Mouse (Mus musculus): ENCODE data around the gene Ddx28. TPM values are rescaled to one million over a fixed set of nuclear protein-coding genes. Genes with fewer than 3 reads are reported as not detected.

Ddx28 gene
- polyA plus RNA-seq, 1 experiment, result 8.0 TPM

GRCm38 (mm10) chr8:106044151-106044550 lies 32.5 kb upstream of the Ddx28 start:
- Histone ChIP-seq H3K4me3 (ENCODE audit: insufficient read depth, low read depth, low read length) (no peak overlapping the region), H3K36me3 (ENCODE audit: control insufficient read depth, insufficient read depth, low read length) (no peaks in the 10 kb centered on the region), H3K27me3 (replicated peaks; ENCODE audit: control insufficient read depth, insufficient read depth, low read length) (no peaks in the 10 kb centered on the region), H3K27ac (ENCODE audit: insufficient read depth, low read depth, low read length) (no peak overlapping the region), H3K4me1 (ENCODE audit: control insufficient read depth, insufficient read depth, low read length) (no peaks in the 10 kb centered on the region)
- DNase-seq, result no peak
- no peak for TF ChIP-seq POLR2A (IDR thresholded peaks at IDR 0.05; ENCODE audit: low read depth, low read length)
- no peak for TF ChIP-seq CTCF (conservative IDR thresholded peaks at IDR 0.05; ENCODE audit: insufficient read depth, insufficient read length, low read depth, low read length)
- 32% methylated on average over 3 of the region's 3 CpGs for WGBS

GRCm38 (mm10) chr8:106043055-106043454 lies 31.4 kb upstream of the Ddx28 start:
- no peak overlapping the region for H3K4me3 ChIP-seq (ENCODE audit: insufficient read depth, low read depth, low read length)
- DNase-seq, result no peak
- H3K27ac ChIP-seq (ENCODE audit: insufficient read depth, low read depth, low read length), result no peak overlapping the region
- no peaks in the 10 kb centered on the region for H3K36me3 ChIP-seq (ENCODE audit: control insufficient read depth, insufficient read depth, low read length)
- 55% methylated on average over 2 of the region's 2 CpGs for WGBS
- no peak for TF ChIP-seq CTCF (conservative IDR thresholded peaks at IDR 0.05; ENCODE audit: insufficient read depth, insufficient read length, low read depth, low read length)
- TF ChIP-seq POLR2A (IDR thresholded peaks at IDR 0.05; ENCODE audit: low read depth, low read length), result no peak
- no peaks in the 10 kb centered on the region for H3K4me1 ChIP-seq (ENCODE audit: control insufficient read depth, insufficient read depth, low read length)
- no peaks in the 10 kb centered on the region for H3K27me3 ChIP-seq (replicated peaks; ENCODE audit: control insufficient read depth, insufficient read depth, low read length)

GRCm38 (mm10) chr8:106040218-106040617 lies 28.5 kb upstream of the Ddx28 start:
- H3K27me3 ChIP-seq (replicated peaks; ENCODE audit: control insufficient read depth, insufficient read depth, low read length), result no peaks in the 10 kb centered on the region
- TF ChIP-seq CTCF (conservative IDR thresholded peaks at IDR 0.05; ENCODE audit: insufficient read depth, insufficient read length, low read depth, low read length), result no peak
- TF ChIP-seq POLR2A (IDR thresholded peaks at IDR 0.05; ENCODE audit: low read depth, low read length), result no peak
- H3K36me3 ChIP-seq (ENCODE audit: control insufficient read depth, insufficient read depth, low read length), result no peaks in the 10 kb centered on the region
- no peak overlapping the region for H3K4me3 ChIP-seq (ENCODE audit: insufficient read depth, low read depth, low read length)
- no peak overlapping the region for H3K27ac ChIP-seq (ENCODE audit: insufficient read depth, low read depth, low read length)
- 82% methylated on average over 4 of the region's 4 CpGs for WGBS
- DNase-seq, result no peak
- no peaks in the 10 kb centered on the region for H3K4me1 ChIP-seq (ENCODE audit: control insufficient read depth, insufficient read depth, low read length)

- Histone ChIP-seq H3K36me3 (ENCODE audit: control insufficient read depth, insufficient read depth, low read length) (no peaks in the 10 kb centered on the region), H3K27ac (ENCODE audit: insufficient read depth, low read depth, low read length) (no peak overlapping the region), H3K27me3 (replicated peaks; ENCODE audit: control insufficient read depth, insufficient read depth, low read length) (no peaks in the 10 kb centered on the region), H3K4me3 (ENCODE audit: insufficient read depth, low read depth, low read length) (no peak overlapping the region), H3K4me1 (ENCODE audit: control insufficient read depth, insufficient read depth, low read length) (no peaks in the 10 kb centered on the region)
- DNase-seq, result no peak
- 91% methylated on average over 4 of the region's 4 CpGs for WGBS
- TF ChIP-seq CTCF (conservative IDR thresholded peaks at IDR 0.05; ENCODE audit: insufficient read depth, insufficient read length, low read depth, low read length) (no peak), POLR2A (IDR thresholded peaks at IDR 0.05; ENCODE audit: low read depth, low read length) (no peak)
Observed at GRCm38 (mm10) chr8:106039605-106040004, 27.9 kb upstream of the Ddx28 start.

GRCm38 (mm10) chr8:106038721-106039120 lies 27.0 kb upstream of the Ddx28 start:
- H3K4me1 ChIP-seq (ENCODE audit: control insufficient read depth, insufficient read depth, low read length), result no peaks in the 10 kb centered on the region
- no peak overlapping the region for H3K27ac ChIP-seq (ENCODE audit: insufficient read depth, low read depth, low read length)
- no peak for DNase-seq
- no peak for TF ChIP-seq POLR2A (IDR thresholded peaks at IDR 0.05; ENCODE audit: low read depth, low read length)
- TF ChIP-seq CTCF (conservative IDR thresholded peaks at IDR 0.05; ENCODE audit: insufficient read depth, insufficient read length, low read depth, low read length), result no peak
- WGBS, result 94% methylated on average over 10 of the region's 10 CpGs
- no peaks in the 10 kb centered on the region for H3K27me3 ChIP-seq (replicated peaks; ENCODE audit: control insufficient read depth, insufficient read depth, low read length)
- H3K36me3 ChIP-seq (ENCODE audit: control insufficient read depth, insufficient read depth, low read length), result no peaks in the 10 kb centered on the region
- no peak overlapping the region for H3K4me3 ChIP-seq (ENCODE audit: insufficient read depth, low read depth, low read length)

- Histone ChIP-seq H3K27me3 (replicated peaks; ENCODE audit: control insufficient read depth, insufficient read depth, low read length) (no peaks in the 10 kb centered on the region), H3K4me3 (ENCODE audit: insufficient read depth, low read depth, low read length) (no peak overlapping the region), H3K36me3 (ENCODE audit: control insufficient read depth, insufficient read depth, low read length) (no peaks in the 10 kb centered on the region), H3K27ac (ENCODE audit: insufficient read depth, low read depth, low read length) (no peak overlapping the region), H3K4me1 (ENCODE audit: control insufficient read depth, insufficient read depth, low read length) (no peaks in the 10 kb centered on the region)
- TF ChIP-seq CTCF (conservative IDR thresholded peaks at IDR 0.05; ENCODE audit: insufficient read depth, insufficient read length, low read depth, low read length) (peak; percentile 98), POLR2A (IDR thresholded peaks at IDR 0.05; ENCODE audit: low read depth, low read length) (no peak)
- peak; percentile 84 for DNase-seq
Observed at GRCm38 (mm10) chr8:106022483-106022882, 10.8 kb upstream of the Ddx28 start.

- WGBS, result 91% methylated on average over 3 of the region's 3 CpGs
- Histone ChIP-seq H3K36me3 (ENCODE audit: control insufficient read depth, insufficient read depth, low read length) (no peaks in the 10 kb centered on the region), H3K4me3 (ENCODE audit: insufficient read depth, low read depth, low read length) (no peak overlapping the region), H3K27me3 (replicated peaks; ENCODE audit: control insufficient read depth, insufficient read depth, low read length) (no peaks in the 10 kb centered on the region), H3K4me1 (ENCODE audit: control insufficient read depth, insufficient read depth, low read length) (no peaks in the 10 kb centered on the region), H3K27ac (ENCODE audit: insufficient read depth, low read depth, low read length) (no peak overlapping the region)
- TF ChIP-seq CTCF (conservative IDR thresholded peaks at IDR 0.05; ENCODE audit: insufficient read depth, insufficient read length, low read depth, low read length) (no peak), POLR2A (IDR thresholded peaks at IDR 0.05; ENCODE audit: low read depth, low read length) (no peak)
- DNase-seq, result no peak
Observed at GRCm38 (mm10) chr8:106018039-106018438, 6.4 kb upstream of the Ddx28 start.

- Histone ChIP-seq H3K36me3 (ENCODE audit: control insufficient read depth, insufficient read depth, low read length) (no peaks in the 10 kb centered on the region), H3K27me3 (replicated peaks; ENCODE audit: control insufficient read depth, insufficient read depth, low read length) (no peaks in the 10 kb centered on the region), H3K4me3 (ENCODE audit: insufficient read depth, low read depth, low read length) (no peak overlapping the region), H3K4me1 (ENCODE audit: control insufficient read depth, insufficient read depth, low read length) (no peaks in the 10 kb centered on the region), H3K27ac (ENCODE audit: insufficient read depth, low read depth, low read length) (no peak overlapping the region)
- no peak for TF ChIP-seq CTCF (conservative IDR thresholded peaks at IDR 0.05; ENCODE audit: insufficient read depth, insufficient read length, low read depth, low read length)
- no peak for DNase-seq
- 83% methylated on average over 7 of the region's 7 CpGs for WGBS
Observed at GRCm38 (mm10) chr8:106017130-106017529, 5.4 kb upstream of the Ddx28 start.
